Mouse (Mus musculus): Measurements from ENCODE around the gene Nt5dc3.

Nt5dc3 gene

DNA sequence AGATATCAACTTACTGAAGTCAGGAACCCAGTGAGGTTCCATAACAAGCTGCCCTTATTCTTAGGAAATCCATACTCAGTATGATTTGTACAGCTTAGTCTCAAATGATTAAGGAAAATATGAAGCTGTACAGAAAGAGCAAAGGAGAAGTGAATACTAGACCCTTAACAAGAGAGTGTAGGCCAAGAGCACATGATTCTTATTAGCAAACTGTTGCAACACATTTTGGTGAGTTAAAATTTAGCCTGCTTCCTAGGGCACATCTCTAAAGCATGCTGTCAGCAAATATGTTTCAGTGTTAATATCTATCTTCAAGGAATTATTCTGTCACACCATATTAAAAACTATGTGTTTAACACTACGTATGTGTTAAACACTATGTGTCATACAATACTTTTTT is 107.6 kb downstream of the Nt5dc3 start:
- no peak for DNase-seq

All from cerebellum, adult 9-11 months (tissue).